Mouse (Mus musculus): ENCODE results near the gene Nynrin.
A peak's percentile ranks its signal among the peaks of the same experiment; 100 is the strongest.

DNA sequence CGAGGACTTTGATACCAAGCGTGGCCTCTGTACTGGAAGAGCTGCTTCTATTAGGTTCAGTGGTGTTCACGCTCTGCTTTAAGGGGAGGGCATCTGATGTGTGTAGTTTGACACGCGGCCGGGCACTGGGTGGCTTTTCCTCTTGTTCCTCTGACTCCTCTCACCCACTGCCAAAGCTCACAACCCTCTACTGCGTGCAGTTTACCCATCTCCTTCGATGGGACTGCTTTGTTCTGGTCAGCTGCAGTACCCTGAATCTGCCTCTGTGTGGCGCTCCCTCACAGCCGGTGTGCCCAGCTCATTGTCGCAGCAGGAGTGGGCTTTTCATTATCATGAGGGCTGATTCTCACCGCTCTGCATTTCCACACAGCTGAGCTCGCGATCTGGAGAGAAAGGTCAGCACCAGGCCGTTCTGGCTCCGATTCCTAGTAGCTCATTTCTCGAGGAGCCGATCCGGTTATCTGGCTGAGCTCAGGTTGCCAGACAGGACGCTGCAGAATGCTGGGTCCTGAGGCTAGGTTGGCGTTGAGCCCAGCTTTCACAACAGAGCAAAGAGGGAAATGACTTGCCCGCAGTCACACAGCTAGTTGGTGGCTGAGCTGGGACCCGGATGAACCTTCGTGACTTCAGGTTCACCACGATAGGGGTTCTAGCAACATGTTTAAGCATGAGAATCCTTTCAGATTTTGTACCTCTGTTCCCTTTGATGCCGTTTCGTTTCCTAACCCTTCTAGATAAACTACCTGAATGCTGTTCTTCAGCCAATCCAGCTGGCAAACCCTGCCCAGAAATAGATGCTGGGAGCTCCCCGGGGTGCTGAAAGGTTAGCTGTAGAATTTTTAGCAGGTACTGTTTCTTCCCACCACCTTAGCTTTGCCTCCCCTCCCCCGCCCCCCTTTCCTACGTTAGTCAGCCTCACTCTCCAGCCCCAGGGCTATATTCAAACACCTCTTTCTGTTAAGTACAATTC lies 20.2 kb downstream of the Nynrin start:
- TF ChIP-seq POLR2A (IDR thresholded peaks at IDR 0.05; ENCODE audit: control insufficient read depth in 1 of 2, insufficient read depth in 1 of 2, low read depth in 1 of 2, low read length in 2 of 2, poor library complexity in 1 of 2): no peak
- TF ChIP-seq SMC3 (IDR thresholded peaks at IDR 0.05; ENCODE audit: low read depth, low read length): peak; percentile 80
- TF ChIP-seq ZNF384 (IDR thresholded peaks at IDR 0.05; ENCODE audit: low read depth, low read length): no peak
- TF ChIP-seq CTCF (IDR thresholded peaks at IDR 0.05 in 2 of 3, conservative IDR thresholded peaks at IDR 0.05 in 1 of 3; ENCODE audit: control insufficient read depth in 1 of 3, insufficient read depth in 1 of 3, low read depth in 2 of 3, low read length in 3 of 3, poor library complexity in 1 of 3, severe bottlenecking in 1 of 3): peak; percentile 84 to 92 (median 88)
- no peak for TF ChIP-seq KAT2A (conservative IDR thresholded peaks at IDR 0.05; ENCODE audit: low read depth, low read length)
- TF ChIP-seq USF1 (IDR thresholded peaks at IDR 0.05; ENCODE audit: low read depth, low read length): no peak
- no peak for TF ChIP-seq ETS1 (IDR thresholded peaks at IDR 0.05; ENCODE audit: low read depth, low read length)
- peak; percentile 15; the same call in 1 of the 2 replicates for TF ChIP-seq MXI1 (IDR thresholded peaks at IDR 0.05; ENCODE audit: low read depth, low read length)
- TF ChIP-seq ZMIZ1 (IDR thresholded peaks at IDR 0.05; ENCODE audit: low read depth, low read length): no peak
- TF ChIP-seq POLR2AphosphoS2 (IDR thresholded peaks at IDR 0.05; ENCODE audit: low read length): no peak

Measured in MEL (cell line).